Comparison of ENCODE assay signal across 11 mouse cellular contexts in the genomic region with DNA sequence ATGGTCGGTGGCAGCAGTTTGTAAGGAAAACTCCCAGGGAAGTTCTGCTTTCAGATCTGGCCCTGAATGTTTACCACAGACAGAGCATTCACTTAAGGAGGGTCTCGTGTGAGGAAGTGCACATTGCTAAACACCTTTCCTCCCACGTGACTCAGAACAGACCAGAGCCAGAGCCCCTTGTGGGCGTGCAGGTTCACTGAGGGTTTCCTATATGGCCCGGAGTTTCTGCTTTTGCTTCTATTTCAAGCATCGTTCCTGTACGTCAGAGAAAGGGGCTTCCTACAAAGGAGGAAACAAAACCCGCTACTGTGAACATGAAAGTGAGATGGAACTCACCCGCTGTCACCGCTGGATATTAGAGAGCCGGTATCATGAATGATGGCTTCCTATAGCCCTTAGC.
DNase-seq lines count a peak whose midpoint lies in the region; ATAC-seq and TF ChIP-seq lines count a peak whose summit lies in the region.
"Had no signal": no experiment of that assay in that cellular context is flagged by ENCODE, and none has a peak within 500 bp of the region (broad histone marks: within the 10 kb centered on the region; RNA-seq: fewer than 3 reads in every experiment).

No protein-coding gene starts in this region.

- peak overlapping the region; percentile 45 for H3K27ac ChIP-seq in bone marrow macrophage, adult 2 months (ENCODE audit: insufficient read depth, low read depth, low read length)
- H3K27ac ChIP-seq in spleen, adult 2 months (ENCODE audit: insufficient read depth, low read length): peak overlapping the region; percentile 83
- H3K27ac ChIP-seq in forebrain, embryonic 12.5 days: no peak overlapping the region
- H3K27ac ChIP-seq: layer of hippocampus, adult 2 months had no signal

- no peak for TF ChIP-seq POLR2A in bone marrow macrophage, adult 2 months (IDR thresholded peaks at IDR 0.05; ENCODE audit: borderline replicate concordance, low read depth, low read length)
- TF ChIP-seq POLR2A in spleen, adult 2 months (IDR thresholded peaks at IDR 0.05; ENCODE audit: low read depth, low read length): peak; percentile 56

- H3K4me2 ChIP-seq in forebrain, embryonic 12.5 days: no peak overlapping the region

- H3K36me3 ChIP-seq in spleen, adult 2 months (ENCODE audit: control insufficient read depth, insufficient read depth, low read length): no peaks in the 10 kb centered on the region
- no peaks in the 10 kb centered on the region for H3K36me3 ChIP-seq in forebrain, embryonic 12.5 days (replicated peaks)

- no peak for ATAC-seq in forebrain, embryonic 12.5 days (ENCODE audit: low FRiP score)

- no peak overlapping the region for H3K9ac ChIP-seq in forebrain, embryonic 12.5 days

- no peaks in the 10 kb centered on the region for H3K27me3 ChIP-seq in spleen, adult 2 months (ENCODE audit: control insufficient read depth, insufficient read depth, low read length)
- H3K27me3 ChIP-seq in forebrain, embryonic 12.5 days: no peaks in the 10 kb centered on the region

- WGBS in spleen, adult 2 months: 4% methylated on average over 11 of the region's 11 CpGs
- 86% methylated on average over 11 of the region's 11 CpGs for WGBS in forebrain, embryonic 12.5 days

- no peak for TF ChIP-seq CTCF in bone marrow macrophage, adult 2 months (IDR thresholded peaks at IDR 0.05; ENCODE audit: low read depth, low read length)
- no peak for TF ChIP-seq CTCF in spleen, adult 2 months (IDR thresholded peaks at IDR 0.05; ENCODE audit: extremely low read depth, insufficient read depth, insufficient read length, insufficient replicate concordance)

- peaks cover 31% of the 10 kb centered on the region for H3K4me1 ChIP-seq in bone marrow macrophage, adult 2 months (ENCODE audit: control insufficient read depth, insufficient read depth, low read length)
- peaks cover 20% of the 10 kb centered on the region; the same call in 1 of the 2 replicates for H3K4me1 ChIP-seq in spleen, adult 2 months (ENCODE audit: control insufficient read depth, insufficient read depth, insufficient read length)
- H3K4me1 ChIP-seq in forebrain, embryonic 12.5 days: no peaks in the 10 kb centered on the region

- no peaks in the 10 kb centered on the region for H3K9me3 ChIP-seq in forebrain, embryonic 12.5 days

- peak; percentile 15 for DNase-seq in embryo, embryonic 10.5 days (ENCODE audit: low spot score)
- DNase-seq in embryo, embryonic 10 days (ENCODE audit: low spot score): no peak
- peak; percentile 22 for DNase-seq in lung, postnatal 10 days
- peak; percentile 79 to 97 for DNase-seq in spleen, adult 2 months (ENCODE audit: low read depth in 1 of 2, low spot score in 2 of 2)
- no peak for DNase-seq in left cerebral cortex, adult 9 months (ENCODE audit: low spot score in 2 of 2)
- no peak for DNase-seq in neural tube, embryonic 10.5 days (ENCODE audit: extremely low spot score, low spot score)
- DNase-seq: cerebellum, adult 8-10 months; retina, postnatal 1 day had no signal

- peak overlapping the region; percentile 44 for H3K4me3 ChIP-seq in bone marrow macrophage, adult 2 months (ENCODE audit: insufficient read depth, low read length)
- peak overlapping the region; percentile 34 for H3K4me3 ChIP-seq in spleen, adult 2 months (ENCODE audit: extremely low read depth, insufficient read depth, insufficient read length)
- H3K4me3 ChIP-seq in forebrain, embryonic 12.5 days (replicated peaks): no peak overlapping the region
- H3K4me3 ChIP-seq: layer of hippocampus, adult 2 months had no signal

Comparison
In these comparisons a context has a peak if more than half of its experiments do, and no peak if none do; other contexts are left out.
1. DNase-seq: peak in embryo, embryonic 10.5 days (single experiment), lung, postnatal 10 days (single experiment) and spleen, adult 2 months (2 of 2); none in embryo, embryonic 10 days (single experiment), left cerebral cortex, adult 9 months (0 of 2) and neural tube, embryonic 10.5 days (single experiment).